Mouse (Mus musculus) adipocyte (in vitro differentiated cells): ENCODE measurements at regions not wholly inside any gene's neighbourhood (a gene's known extent, or its start where the extent isn't known, plus 50 kb on each side); places are given as distances from the start of the nearest gene placed in this dataset.

ENCODE experiments used
- DNase-seq: peaks from one replicate; pipeline ENCODE4 v3.0.0-alpha.2; 2016; ENCODE audit warnings: low spot score

GRCm38 (mm10) chr15:61294616-61295015 is 371.8 kb upstream of the A1bg start:
- DNase-seq, result no peak

GRCm38 (mm10) chr15:61294131-61294530 is 371.3 kb upstream of the A1bg start:
- DNase-seq, result no peak

GRCm38 (mm10) chr15:61268766-61269165 is 346.0 kb upstream of the A1bg start:
- DNase-seq, result peak; percentile 25

GRCm38 (mm10) chr15:61259047-61259446 is 336.2 kb upstream of the A1bg start:
- DNase-seq, result no peak

DNA sequence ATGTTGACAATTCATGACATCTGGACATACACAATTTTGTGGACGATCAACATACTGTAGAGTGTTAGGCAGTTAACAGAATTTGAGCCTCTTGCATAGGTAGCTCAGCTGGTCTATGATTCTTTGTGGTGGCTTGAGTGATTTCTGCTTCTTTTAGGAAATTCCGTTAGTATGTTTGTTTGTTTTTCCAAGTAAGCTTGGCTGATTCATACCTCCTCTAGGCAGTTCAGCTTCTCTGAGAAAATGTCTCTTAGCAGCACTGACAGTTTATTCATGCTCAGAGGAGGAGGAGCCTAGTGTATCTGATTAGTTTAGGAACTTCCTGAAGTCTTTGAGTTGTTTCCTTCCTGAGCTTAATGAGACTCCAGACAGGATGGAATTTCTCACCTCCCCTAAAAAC is 321.7 kb upstream of the A1bg start:
- no peak for DNase-seq

- DNase-seq, result no peak
Observed at GRCm38 (mm10) chr15:61242161-61242681, 319.4 kb upstream of the A1bg start.

GRCm38 (mm10) chr15:61241741-61242140 is 318.9 kb upstream of the A1bg start:
- peak; percentile 21 for DNase-seq

GRCm38 (mm10) chr15:61240344-61240743 is 317.5 kb upstream of the A1bg start:
- DNase-seq, result no peak

GRCm38 (mm10) chr15:61239414-61239813 is 316.6 kb upstream of the A1bg start:
- DNase-seq, result no peak

DNA sequence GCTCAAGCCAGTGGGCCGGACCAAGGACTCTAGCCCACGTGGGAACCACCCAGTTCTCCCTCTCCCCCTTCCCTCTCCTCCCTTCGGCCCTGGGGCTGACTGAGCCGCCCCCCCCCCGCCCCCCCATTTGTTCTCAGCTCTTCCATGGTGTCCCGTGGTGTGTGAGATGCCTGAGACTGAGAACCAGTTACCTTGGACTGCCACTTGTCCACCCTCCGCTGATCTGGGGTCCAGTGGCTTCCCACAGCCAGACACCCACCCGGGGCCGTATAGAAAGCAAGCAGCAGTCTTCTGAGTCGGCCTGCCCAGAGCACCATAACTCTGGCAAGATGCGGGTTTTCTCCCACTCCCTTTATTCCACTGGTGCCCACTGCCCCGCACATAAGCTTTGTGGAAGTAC is 316.2 kb upstream of the A1bg start:
- DNase-seq, result no peak

DNA sequence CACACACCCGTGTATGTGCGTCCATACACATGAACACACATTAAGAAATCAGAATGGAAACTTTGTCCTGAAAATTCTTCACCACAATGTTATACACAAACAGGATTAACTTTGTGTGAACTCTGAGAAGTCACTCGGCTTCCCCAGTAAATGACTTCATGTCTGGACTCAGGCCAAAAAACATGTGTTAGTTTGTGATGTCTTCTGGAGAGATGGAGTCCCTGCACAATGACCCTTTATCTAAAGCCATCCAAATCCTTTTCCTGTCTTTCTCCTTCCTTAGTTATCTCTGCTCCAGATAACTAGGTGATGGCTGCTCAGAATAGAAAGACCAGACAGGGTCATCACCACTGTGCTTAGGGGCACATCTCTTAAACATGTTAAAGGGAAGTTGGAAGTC is 306.8 kb upstream of the A1bg start:
- peak; percentile 64 for DNase-seq

GRCm38 (mm10) chr15:61222923-61223322 is 300.1 kb upstream of the A1bg start:
- DNase-seq, result no peak

GRCm38 (mm10) chr15:61210161-61210560 is 287.3 kb upstream of the A1bg start:
- no peak for DNase-seq

GRCm38 (mm10) chr15:61189981-61190380 is 267.2 kb upstream of the A1bg start:
- no peak for DNase-seq

- DNase-seq, result peak; percentile 95
Observed at GRCm38 (mm10) chr15:61189481-61189880, 266.7 kb upstream of the A1bg start.

DNA sequence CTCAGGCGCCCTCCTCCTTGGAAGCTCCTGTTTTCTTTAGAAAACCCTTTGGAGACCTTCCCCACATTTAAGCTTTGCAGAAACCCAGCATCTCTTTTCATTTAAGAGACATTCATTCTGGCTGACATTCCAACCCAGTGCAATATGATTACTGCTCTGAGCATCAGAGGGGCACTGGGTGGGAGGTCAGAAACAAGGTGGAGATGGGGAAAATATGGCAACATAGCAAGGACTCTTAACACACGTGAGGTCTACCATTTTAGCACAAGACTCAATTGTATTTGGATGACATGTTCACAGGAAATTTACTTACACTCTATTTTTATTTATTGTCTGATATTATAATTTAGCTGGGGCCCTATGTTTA is 261.8 kb upstream of the A1bg start:
- no peak for DNase-seq

GRCm38 (mm10) chr15:61183751-61184596 is 261.2 kb upstream of the A1bg start:
- DNase-seq, result peak; percentile 62

GRCm38 (mm10) chr15:61183291-61183690 is 260.5 kb upstream of the A1bg start:
- DNase-seq, result no peak

DNA sequence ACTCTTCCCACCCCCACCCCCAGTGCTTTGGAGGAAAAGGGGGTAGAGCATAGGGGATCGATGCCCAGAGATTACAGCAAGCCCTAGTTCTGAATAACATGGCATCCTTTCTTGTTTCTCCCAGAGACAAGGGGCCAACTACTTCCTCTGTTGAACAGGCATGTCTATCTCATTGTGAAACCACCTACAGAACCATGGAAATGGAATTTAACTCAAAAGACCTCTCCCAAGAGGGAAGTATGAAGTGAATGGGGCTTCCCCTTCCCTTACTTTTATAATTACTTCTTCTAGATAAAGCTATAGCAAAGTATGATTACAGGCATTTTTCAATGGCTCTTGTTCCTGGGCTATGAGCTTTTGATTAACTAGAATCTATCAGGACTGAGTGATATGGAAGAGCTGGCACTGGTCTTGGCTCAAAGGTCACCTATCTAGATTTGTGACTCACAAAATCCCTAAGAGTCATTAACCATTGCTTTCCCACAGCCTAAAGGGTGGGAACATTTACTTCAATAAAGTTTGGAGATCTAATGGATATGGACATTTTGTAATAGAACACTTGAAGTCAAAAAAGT is 246.1 kb upstream of the A1bg start:
- DNase-seq, result no peak

DNA sequence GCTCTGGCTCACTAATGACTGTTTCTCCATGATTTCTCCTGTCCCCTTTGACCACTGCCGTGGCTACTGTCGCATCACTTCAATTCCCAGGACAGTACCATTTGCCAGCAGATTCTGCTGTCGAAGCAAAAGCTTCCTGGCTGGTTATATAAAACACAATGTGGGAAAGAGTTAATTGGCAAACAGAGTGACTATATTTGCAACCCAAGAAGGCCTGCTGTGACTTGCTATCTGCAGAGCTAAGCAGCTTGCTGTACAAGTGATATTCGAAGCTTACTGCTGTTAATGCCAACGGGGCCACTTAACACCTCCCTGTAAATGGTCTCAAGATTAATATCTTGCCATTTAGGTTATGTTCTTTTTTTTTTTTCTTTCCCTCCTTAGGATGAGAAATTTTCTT is 242.2 kb upstream of the A1bg start:
- peak; percentile 77 for DNase-seq

DNA sequence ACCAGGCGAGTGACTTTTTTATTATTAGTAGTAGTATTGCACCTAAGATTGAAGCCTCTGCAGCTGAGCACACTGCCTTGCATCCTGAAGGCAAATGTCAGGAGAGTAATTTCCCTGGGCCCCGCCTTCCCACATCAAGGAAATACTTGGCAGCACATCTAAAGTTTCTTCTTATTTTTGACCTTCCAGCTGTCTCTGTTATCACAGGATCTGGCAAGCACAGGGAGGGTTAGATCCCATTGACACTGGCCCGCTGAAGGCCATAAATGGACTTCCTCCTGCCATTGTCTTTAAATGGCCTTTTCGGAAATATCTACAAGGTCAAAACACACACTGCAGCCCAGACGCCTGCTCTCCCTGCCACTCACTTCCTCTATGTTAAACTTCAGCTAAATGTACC is 238.6 kb upstream of the A1bg start:
- no peak for DNase-seq

DNA sequence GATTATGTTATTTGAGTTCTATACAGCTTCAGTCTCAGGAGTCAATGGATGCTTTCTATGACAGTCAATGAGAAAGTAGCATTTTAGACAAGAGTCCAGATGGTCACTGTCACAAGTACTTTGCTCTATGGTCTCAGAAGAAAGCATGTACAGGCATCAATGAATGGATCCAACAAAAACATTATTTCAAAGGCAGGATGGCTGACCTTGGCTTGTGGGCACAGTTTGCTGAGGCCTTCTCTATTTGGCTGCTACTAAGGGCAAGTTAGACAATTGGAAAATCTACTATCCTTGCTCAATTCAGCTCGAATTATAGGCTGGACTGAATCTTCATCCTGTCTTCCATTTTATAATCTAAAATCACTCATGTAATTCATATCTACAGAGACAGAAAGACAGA is 237.9 kb upstream of the A1bg start:
- DNase-seq, result no peak

DNA sequence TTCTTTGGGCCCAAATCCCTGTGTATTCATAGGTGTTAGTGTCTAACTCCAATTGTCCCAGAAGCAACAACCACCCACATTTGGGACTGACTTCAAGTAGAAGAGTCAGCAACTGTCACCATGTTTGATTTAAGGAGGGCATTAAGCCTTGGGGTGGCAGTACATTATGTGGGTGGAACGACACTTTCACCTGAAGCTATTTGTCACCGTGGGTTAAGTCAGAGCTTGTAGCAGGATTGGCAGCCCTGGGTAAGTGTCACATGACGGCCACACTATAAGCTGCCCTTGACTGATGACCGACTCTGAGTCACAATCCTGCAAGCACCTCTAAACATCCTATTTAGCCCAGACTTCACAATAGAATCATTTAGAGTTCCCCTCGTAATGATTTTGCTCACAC is 236.7 kb upstream of the A1bg start:
- DNase-seq, result peak; percentile 36
